Mouse (Mus musculus) heart, adult 2 months (tissue): ENCODE results near the gene Thsd4. TPM values are rescaled to one million over a fixed set of nuclear protein-coding genes. Genes with fewer than 3 reads are reported as not detected.
A peak's percentile ranks its signal among the peaks of the same experiment; 100 is the strongest.

Experiments used
- DNase-seq, 2 experiments: peaks; one replicate each; pipeline ENCODE4 v3.0.0; 2021
- H3K27ac ChIP-seq: fragments of 200-600 bp; 2 replicates; pipeline ENCODE4 v1.8.1; 2022
- H3K27me3 ChIP-seq: fragments of 200-500 bp; 2 replicates; pipeline ENCODE4 v1.6.1; 2012; ENCODE audit warnings: mild to moderate bottlenecking, low read length, inconsistent platforms, mixed read lengths; ENCODE audit not compliant: control insufficient read depth, insufficient read depth
- H3K36me3 ChIP-seq: fragments of 200-500 bp; 2 replicates; pipeline ENCODE4 v1.6.1; 2012; ENCODE audit warnings: low read length, inconsistent platforms; ENCODE audit not compliant: control insufficient read depth, insufficient read depth
- H3K4me1 ChIP-seq: fragments of 200-500 bp; 2 replicates; pipeline ENCODE4 v1.6.1; 2011; ENCODE audit warnings: low read length; ENCODE audit not compliant: control insufficient read depth, insufficient read depth
- H3K4me3 ChIP-seq: fragments of 200-600 bp; 2 replicates; pipeline ENCODE4 v1.8.1; 2022
- H3K79me2 ChIP-seq: fragments of 200-500 bp; replicated peaks from 2 replicates; pipeline ENCODE4 v1.6.1; 2012; ENCODE audit warnings: mild to moderate bottlenecking, inconsistent platforms, low read length, moderate library complexity, mixed read lengths; ENCODE audit not compliant: control insufficient read depth, insufficient read depth
- H3K9ac ChIP-seq: fragments of 200-500 bp; 2 replicates; pipeline ENCODE4 v1.6.1; 2012; ENCODE audit warnings: low read depth, mild to moderate bottlenecking, control low read depth, inconsistent platforms, low read length, mixed read lengths
- CTCF ChIP-seq: fragments of 200-600 bp; IDR thresholded peaks from 2 replicates; pipeline ENCODE4 v1.8.1; 2022; ENCODE audit warnings: antibody characterized with exemption, mild to moderate bottlenecking, moderate library complexity
- EP300 ChIP-seq: fragments of 200-500 bp; IDR thresholded peaks from 2 replicates; pipeline ENCODE4 v1.6.1; 2011; ENCODE audit warnings: low read depth, low read length, control low read depth; ENCODE audit not compliant: insufficient read depth
- POLR2A ChIP-seq: fragments of 200-500 bp; IDR thresholded peaks from 2 replicates; pipeline ENCODE4 v1.6.1; 2011; ENCODE audit warnings: mild to moderate bottlenecking, low read depth, low read length, control low read depth; ENCODE audit not compliant: insufficient read depth
- WGBS: fragments of 180-500 bp; shearing (Covaris S2); methylation state at CpG from one replicate; pipeline ENCODE4 v1.1.7; 2018; 5-methylcytosine and 5-hydroxymethylcytosine counted together
- intact Hi-C: fragments of 180-260 bp; cut with DNase I; formaldehyde crosslinking; loops from one replicate; pipeline ENCODE4 v1.15.1; 2025
- polyA plus RNA-seq: library from polyadenylated mRNA; depleted of rRNA; stranded (reverse); fragments of >200 nt; gene quantifications from 2 replicates; pipeline ENCODE4 v1.2.3, GENCODE M21; 2012
- total RNA-seq, 2 experiments: library from RNA; stranded (reverse); gene quantifications; 2 replicates each; pipeline ENCODE4 v1.2.3; 2021

Gene Thsd4
- total and polyA plus RNA-seq, 3 experiments, result 3.5 to 5.2 (median 4.3) TPM

DNA sequence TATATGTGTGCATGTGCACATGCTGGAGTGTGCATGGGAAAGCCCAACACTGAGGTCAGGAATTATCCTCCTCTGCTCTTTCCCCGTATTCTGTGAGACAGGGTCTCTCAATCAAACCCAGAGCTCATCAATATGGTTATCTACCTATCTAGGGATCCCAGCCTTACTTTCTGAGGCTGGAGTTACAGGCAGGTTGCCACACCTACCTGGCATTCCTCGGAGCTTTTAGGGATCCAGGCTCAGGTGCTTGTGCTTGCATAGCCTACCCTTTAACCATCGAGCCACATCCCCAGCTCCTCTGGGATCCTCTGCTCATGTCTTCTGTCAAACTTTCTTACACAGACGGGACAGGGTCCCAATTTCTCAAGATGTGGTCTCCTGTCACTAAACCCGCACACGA lies 565.4 kb downstream of the Thsd4 start:
- TF ChIP-seq EP300 (no peak), CTCF (no peak), POLR2A (no peak)
- H3K36me3 ChIP-seq, result no peaks in the 10 kb centered on the region
- intact Hi-C loops, result no loop called here
- H3K9ac ChIP-seq, result no peak overlapping the region
- no peak for DNase-seq
- no peaks in the 10 kb centered on the region for H3K27me3 ChIP-seq
- H3K4me1 ChIP-seq, result no peaks in the 10 kb centered on the region
- no peak overlapping the region for H3K27ac ChIP-seq
- no peak overlapping the region for H3K4me3 ChIP-seq
- no peaks in the 10 kb centered on the region for H3K79me2 ChIP-seq
- 52% methylated on average over 6 of the region's 6 CpGs for WGBS

DNA sequence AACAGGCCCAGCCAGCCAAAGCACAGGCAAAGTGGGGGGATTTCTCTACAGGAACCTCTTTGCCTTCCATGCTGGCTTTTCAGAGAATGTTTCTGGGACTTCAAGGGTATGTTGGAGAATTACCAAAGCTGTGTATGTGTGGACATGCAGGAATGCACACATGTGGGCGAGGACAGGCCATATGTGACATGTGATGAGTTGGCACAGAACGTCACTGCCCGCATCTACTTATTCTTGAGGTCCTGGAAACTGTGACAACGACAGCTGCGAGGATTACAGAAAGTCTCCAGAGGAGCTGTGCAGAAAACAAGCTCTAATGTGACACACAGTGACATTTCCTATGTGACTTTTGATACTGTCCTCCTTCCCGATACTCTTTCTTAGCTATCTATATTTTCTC lies 566.2 kb downstream of the Thsd4 start:
- intact Hi-C loops, result no loop called here
- Histone ChIP-seq H3K36me3 (no peaks in the 10 kb centered on the region), H3K27ac (no peak overlapping the region), H3K27me3 (no peaks in the 10 kb centered on the region), H3K9ac (no peak overlapping the region), H3K4me1 (no peaks in the 10 kb centered on the region), H3K4me3 (no peak overlapping the region), H3K79me2 (no peaks in the 10 kb centered on the region)
- 54% methylated on average over 6 of the region's 6 CpGs for WGBS
- TF ChIP-seq POLR2A, result no peak
- DNase-seq, result no peak

DNA sequence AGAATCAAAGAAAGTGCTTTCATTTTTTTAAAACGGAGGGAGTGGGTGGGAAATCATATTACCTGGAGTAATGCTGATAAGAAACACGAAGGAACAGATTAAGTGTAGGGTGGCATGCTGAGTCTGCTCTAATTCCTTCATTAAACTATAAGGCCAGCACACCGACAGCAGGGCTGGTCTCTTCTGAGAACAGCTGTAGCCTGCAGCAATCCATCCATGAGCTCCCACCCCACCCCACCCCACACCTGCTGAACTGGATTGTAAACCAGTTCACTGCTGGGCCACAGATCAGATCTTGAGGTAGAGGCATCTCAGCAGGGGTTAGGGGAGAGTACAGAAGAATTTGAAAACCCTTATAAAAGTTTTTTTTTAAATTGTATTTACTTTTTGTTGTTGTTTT lies 566.6 kb downstream of the Thsd4 start:
- 62% methylated on average over 3 of the region's 3 CpGs for WGBS

DNA sequence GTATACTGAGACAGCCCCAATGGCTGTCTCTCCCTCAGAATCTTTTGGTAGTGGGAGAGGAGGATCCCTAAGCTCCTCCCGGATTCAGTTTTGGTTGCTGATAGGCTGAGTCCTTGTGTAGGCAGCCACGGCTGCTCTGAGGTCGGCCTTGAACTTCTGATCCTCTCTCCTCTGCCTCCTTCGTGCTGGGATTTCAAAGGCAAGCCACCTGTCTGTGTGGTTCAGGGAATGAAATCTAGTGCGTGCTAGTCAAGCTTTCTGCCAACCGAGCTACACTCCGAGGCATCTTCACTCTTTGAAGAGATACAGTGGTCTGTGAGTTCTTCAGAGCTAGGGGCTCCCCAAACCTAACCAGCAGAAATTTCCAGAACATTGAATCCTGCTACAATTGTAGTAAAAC lies 568.3 kb downstream of the Thsd4 start:
- intact Hi-C loops, result no loop called here
- DNase-seq, result peak in 1 of 2 experiments; percentile 4
- Histone ChIP-seq H3K4me1 (no peaks in the 10 kb centered on the region), H3K9ac (no peak overlapping the region), H3K27me3 (no peaks in the 10 kb centered on the region), H3K27ac (no peak overlapping the region), H3K36me3 (no peaks in the 10 kb centered on the region), H3K4me3 (no peak overlapping the region), H3K79me2 (no peaks in the 10 kb centered on the region)
- TF ChIP-seq EP300 (no peak), POLR2A (no peak), CTCF (no peak)
- WGBS, result 94% methylated on average over 7 of the region's 7 CpGs

More for the DNA sequence above, 566.6 kb downstream of the Thsd4 start:
- no peaks in the 10 kb centered on the region for H3K36me3 ChIP-seq
- H3K79me2 ChIP-seq, result no peaks in the 10 kb centered on the region
- H3K4me3 ChIP-seq, result no peak overlapping the region
- no peaks in the 10 kb centered on the region for H3K4me1 ChIP-seq
- no peak for TF ChIP-seq POLR2A
- TF ChIP-seq EP300, result no peak
- TF ChIP-seq CTCF, result no peak
- H3K27ac ChIP-seq, result no peak overlapping the region
- H3K9ac ChIP-seq, result no peak overlapping the region
- intact Hi-C loops, result no loop called here
- no peak for DNase-seq
- no peaks in the 10 kb centered on the region for H3K27me3 ChIP-seq

DNA sequence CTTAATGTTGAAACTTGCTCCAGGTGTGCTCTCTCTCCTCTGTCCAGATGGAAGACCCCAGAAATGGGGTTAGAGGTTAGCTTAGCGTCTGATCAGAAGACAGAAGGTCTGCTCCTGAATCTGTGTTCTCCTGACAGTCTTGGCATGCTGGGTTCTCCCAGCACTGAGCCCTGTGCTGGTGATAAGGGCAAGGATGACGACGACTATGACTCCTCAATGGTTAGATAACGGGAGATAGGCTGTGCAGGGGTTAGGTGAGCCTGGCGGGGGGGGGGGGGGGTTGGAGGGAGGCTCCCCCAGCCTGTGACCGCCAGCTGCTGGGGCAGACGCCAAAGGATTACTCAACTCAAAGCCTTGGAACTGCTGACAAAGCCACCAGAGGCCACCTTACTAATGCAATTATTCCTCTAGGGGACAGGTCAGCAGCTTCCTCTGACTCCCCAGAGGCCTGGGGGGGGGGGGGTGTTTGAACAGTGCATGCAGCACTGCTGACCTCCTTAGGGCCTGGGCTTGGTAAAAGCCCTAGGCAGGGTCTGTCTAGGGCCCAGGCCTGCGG lies 569.3 kb downstream of the Thsd4 start:
- H3K9ac ChIP-seq, result no peak overlapping the region
- DNase-seq, result peak in 1 of 2 experiments; percentile 12
- 50% methylated on average over 8 of the region's 8 CpGs for WGBS

DNA sequence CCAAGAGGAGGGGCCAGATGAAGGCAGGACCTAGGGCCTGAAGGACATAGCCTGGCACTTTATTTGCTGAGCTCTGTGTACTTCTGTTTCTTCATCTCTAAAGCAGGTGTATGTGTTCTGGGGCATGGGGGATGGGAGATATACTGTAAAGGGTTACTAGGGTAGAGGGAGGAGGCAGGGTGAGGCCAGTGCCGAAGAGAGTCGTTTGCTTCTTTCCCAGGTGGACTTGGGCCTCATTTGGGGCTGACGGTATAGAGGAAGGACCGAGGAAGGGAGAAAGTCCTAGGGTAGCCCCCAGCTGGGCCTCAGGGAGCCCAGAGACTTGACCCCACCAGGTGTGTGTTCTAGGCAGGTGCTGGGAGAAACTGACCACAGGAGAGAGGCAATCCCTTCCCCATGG lies 569.9 kb downstream of the Thsd4 start:
- no peak overlapping the region for H3K27ac ChIP-seq
- H3K79me2 ChIP-seq, result no peaks in the 10 kb centered on the region
- intact Hi-C loops, result no loop called here
- 80% methylated on average over 4 of the region's 4 CpGs for WGBS
- DNase-seq, result no peak
- H3K4me3 ChIP-seq, result no peak overlapping the region
- no peaks in the 10 kb centered on the region for H3K4me1 ChIP-seq
- H3K9ac ChIP-seq, result no peak overlapping the region
- TF ChIP-seq CTCF, result no peak
- no peak for TF ChIP-seq EP300
- no peak for TF ChIP-seq POLR2A
- no peaks in the 10 kb centered on the region for H3K36me3 ChIP-seq
- H3K27me3 ChIP-seq, result no peaks in the 10 kb centered on the region

More for the DNA sequence above, 569.3 kb downstream of the Thsd4 start:
- Histone ChIP-seq H3K4me1 (no peaks in the 10 kb centered on the region), H3K4me3 (no peak overlapping the region), H3K27me3 (no peaks in the 10 kb centered on the region), H3K79me2 (no peaks in the 10 kb centered on the region), H3K27ac (no peak overlapping the region), H3K36me3 (no peaks in the 10 kb centered on the region)
- intact Hi-C loops, result no loop called here
- TF ChIP-seq CTCF (no peak), EP300 (no peak), POLR2A (no peak)
